Mouse (Mus musculus): Measurements from ENCODE around the gene Adam19. TPM values are rescaled to one million over a fixed set of nuclear protein-coding genes. Genes with fewer than 3 reads are reported as not detected.

The Adam19 gene
- 10 to 100 TPM; 19.1 to 19.8 TPM for total RNA-seq (2021)
- long read RNA-seq, experiment 1, full-length matches to known transcripts: 6 of 26 reads
- long read RNA-seq, experiment 1, partial matches to known transcripts: 6 of 26 reads
- long read RNA-seq, experiment 1, other reads (novel, unspliced or antisense): 14 of 26 reads
- long read RNA-seq, experiment 2, full-length matches to known transcripts: 11 of 19 reads
- long read RNA-seq, experiment 2, partial matches to known transcripts: 4 of 19 reads
- long read RNA-seq, experiment 2, other reads (novel, unspliced or antisense): 4 of 19 reads

GRCm38 (mm10) chr11:46055896-46056769 is at the start of gene Adam19:
Gene Adam19 (plus strand): TSS chr11:46055992.
- peak; percentile 52 to 67 for DNase-seq (ENCODE audit: extremely low spot score in 1 of 2, low spot score in 2 of 2)
- Histone ChIP-seq H3K4me3 (peak within 1 kb of the TSS; percentile 59), H3K27ac (peak within 1 kb of the TSS; percentile 86)
- intact Hi-C loops (cut with DNase I): loop anchor here (5.0 kb wide), 1 partner anchor 109 kb away; no protein-coding TSS in a partner anchor
- TF ChIP-seq CTCF (IDR thresholded peaks at IDR 0.05): no peak; the same call in 1 of the 2 replicates

- intact Hi-C loops (cut with DNase I): loop anchor here (2.0 kb wide), 1 partner anchor 113 kb away; no protein-coding TSS in a partner anchor
- H3K4me3 ChIP-seq: no peak overlapping the region
- peak; percentile 65 to 75 for DNase-seq (ENCODE audit: extremely low spot score in 1 of 2, low spot score in 2 of 2)
- peak; percentile 82 for TF ChIP-seq CTCF (IDR thresholded peaks at IDR 0.05)
- no peak overlapping the region for H3K27ac ChIP-seq
Observed at GRCm38 (mm10) chr11:46016061-46016460, 39.7 kb upstream of the Adam19 start.

GRCm38 (mm10) chr11:46020246-46020645 is 35.5 kb upstream of the Adam19 start:
- Histone ChIP-seq H3K27ac (no peak overlapping the region), H3K4me3 (no peak overlapping the region)
- TF ChIP-seq CTCF (IDR thresholded peaks at IDR 0.05): no peak
- DNase-seq (ENCODE audit: extremely low spot score in 1 of 2, low spot score in 2 of 2): no peak
- intact Hi-C loops (cut with DNase I): no loop called here

GRCm38 (mm10) chr11:46021850-46022249 is 33.9 kb upstream of the Adam19 start:
- no peak for TF ChIP-seq CTCF (IDR thresholded peaks at IDR 0.05)
- intact Hi-C loops (cut with DNase I): no loop called here
- no peak for DNase-seq (ENCODE audit: extremely low spot score in 1 of 2, low spot score in 2 of 2)

GRCm38 (mm10) chr11:46022983-46023382 is 32.8 kb upstream of the Adam19 start:
- intact Hi-C loops (cut with DNase I): no loop called here
- no peak overlapping the region for H3K27ac ChIP-seq
- no peak overlapping the region for H3K4me3 ChIP-seq
- TF ChIP-seq CTCF (IDR thresholded peaks at IDR 0.05): no peak
- no peak for DNase-seq (ENCODE audit: extremely low spot score in 1 of 2, low spot score in 2 of 2)

More at GRCm38 (mm10) chr11:46021850-46022249, 33.9 kb upstream of the Adam19 start:
- Histone ChIP-seq H3K4me3 (no peak overlapping the region), H3K27ac (no peak overlapping the region)

- Histone ChIP-seq H3K4me3 (no peak overlapping the region), H3K27ac (no peak overlapping the region)
- DNase-seq (ENCODE audit: extremely low spot score in 1 of 2, low spot score in 2 of 2): no peak
- intact Hi-C loops (cut with DNase I): no loop called here
- TF ChIP-seq CTCF (IDR thresholded peaks at IDR 0.05): no peak
Observed at GRCm38 (mm10) chr11:46025962-46026392, 29.8 kb upstream of the Adam19 start.

- no peak for DNase-seq (ENCODE audit: extremely low spot score in 1 of 2, low spot score in 2 of 2)
- TF ChIP-seq CTCF (IDR thresholded peaks at IDR 0.05): no peak
- Histone ChIP-seq H3K4me3 (no peak overlapping the region), H3K27ac (no peak overlapping the region)
- intact Hi-C loops (cut with DNase I): no loop called here
Observed at GRCm38 (mm10) chr11:46027952-46028814, 27.6 kb upstream of the Adam19 start.

GRCm38 (mm10) chr11:46029485-46029884 is 26.3 kb upstream of the Adam19 start:
- Histone ChIP-seq H3K27ac (no peak overlapping the region), H3K4me3 (no peak overlapping the region)
- no peak for TF ChIP-seq CTCF (IDR thresholded peaks at IDR 0.05)
- DNase-seq (ENCODE audit: extremely low spot score in 1 of 2, low spot score in 2 of 2): no peak
- intact Hi-C loops (cut with DNase I): no loop called here

GRCm38 (mm10) chr11:46030026-46030425 is 25.8 kb upstream of the Adam19 start:
- DNase-seq (ENCODE audit: extremely low spot score in 1 of 2, low spot score in 2 of 2): no peak
- no peak for TF ChIP-seq CTCF (IDR thresholded peaks at IDR 0.05)
- intact Hi-C loops (cut with DNase I): no loop called here
- Histone ChIP-seq H3K27ac (no peak overlapping the region), H3K4me3 (no peak overlapping the region)

- TF ChIP-seq CTCF (IDR thresholded peaks at IDR 0.05): peak; percentile 33
- no peak overlapping the region for H3K27ac ChIP-seq
- H3K4me3 ChIP-seq: no peak overlapping the region
- DNase-seq (ENCODE audit: extremely low spot score in 1 of 2, low spot score in 2 of 2): no peak
- intact Hi-C loops (cut with DNase I): no loop called here
Observed at GRCm38 (mm10) chr11:46031470-46031869, 24.3 kb upstream of the Adam19 start.

GRCm38 (mm10) chr11:46032956-46033355 is 22.8 kb upstream of the Adam19 start:
- DNase-seq (ENCODE audit: extremely low spot score in 1 of 2, low spot score in 2 of 2): no peak
- H3K4me3 ChIP-seq: no peak overlapping the region
- no peak for TF ChIP-seq CTCF (IDR thresholded peaks at IDR 0.05)
- H3K27ac ChIP-seq: no peak overlapping the region
- intact Hi-C loops (cut with DNase I): no loop called here
